Mouse (Mus musculus): ENCODE measurements around the gene Cmip. TPM values are rescaled to one million over a fixed set of nuclear protein-coding genes. Genes with fewer than 3 reads are reported as not detected.

Gene Cmip
- polyA plus RNA-seq, 1 experiment, result 31.0 TPM

DNA sequence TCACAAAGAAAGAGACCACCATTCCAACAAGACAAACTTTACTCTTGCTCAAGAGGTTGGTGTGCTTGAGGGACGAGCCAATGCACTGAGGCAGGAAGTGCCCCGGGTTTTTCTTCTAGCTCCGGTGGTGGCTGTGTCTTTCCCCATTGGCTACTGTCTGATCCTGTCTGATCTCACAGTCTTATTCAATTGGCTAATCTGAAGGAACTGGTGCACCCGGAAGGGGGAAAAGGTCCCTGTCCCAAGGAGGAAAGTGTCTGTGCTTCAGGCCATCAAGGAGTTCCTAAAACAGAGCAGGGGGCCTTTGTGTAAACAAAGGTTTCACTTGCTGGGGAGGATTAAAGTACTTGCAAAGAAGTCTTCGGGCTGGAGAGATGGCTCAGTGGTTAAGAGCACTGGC lies 48.5 kb downstream of the Cmip start:
- H3K4me1 ChIP-seq (ENCODE audit: control insufficient read depth, insufficient read depth, low read length), result no peaks in the 10 kb centered on the region
- TF ChIP-seq CTCF (IDR thresholded peaks at IDR 0.05; ENCODE audit: borderline replicate concordance, insufficient read depth, low read length) (no peak), POLR2A (IDR thresholded peaks at IDR 0.05; ENCODE audit: low read depth, low read length) (no peak)
- H3K27ac ChIP-seq (ENCODE audit: insufficient read depth, low read length), result no peak overlapping the region
- H3K4me3 ChIP-seq (ENCODE audit: insufficient read depth, low read length), result no peak overlapping the region

DNA sequence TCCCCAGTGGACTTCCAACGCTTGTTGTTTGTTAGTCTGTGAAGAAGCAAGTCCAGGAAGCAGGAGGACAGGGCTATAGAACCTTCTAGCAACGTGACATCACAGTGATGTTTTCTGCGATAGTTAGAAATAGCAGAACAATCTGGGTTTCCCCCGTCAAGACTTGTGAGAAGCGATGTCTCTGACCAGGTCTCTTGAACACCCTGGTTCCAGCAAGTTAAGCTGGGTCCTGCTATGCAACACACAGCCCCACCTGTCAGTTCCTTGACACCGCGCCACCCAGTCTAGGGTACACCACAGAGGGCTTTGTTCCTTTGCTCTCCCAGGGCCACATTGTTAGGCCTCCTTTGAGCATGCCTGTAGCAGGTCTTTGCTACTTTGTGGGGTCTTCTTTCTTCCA lies 49.9 kb downstream of the Cmip start:
- H3K4me3 ChIP-seq (ENCODE audit: insufficient read depth, low read length), result no peak overlapping the region
- TF ChIP-seq CTCF (IDR thresholded peaks at IDR 0.05; ENCODE audit: borderline replicate concordance, insufficient read depth, low read length) (no peak), POLR2A (IDR thresholded peaks at IDR 0.05; ENCODE audit: low read depth, low read length) (no peak)
- no peak overlapping the region for H3K27ac ChIP-seq (ENCODE audit: insufficient read depth, low read length)
- no peaks in the 10 kb centered on the region for H3K4me1 ChIP-seq (ENCODE audit: control insufficient read depth, insufficient read depth, low read length)

GRCm38 (mm10) chr8:117307221-117307620 lies 50.4 kb downstream of the Cmip start:
- Histone ChIP-seq H3K4me1 (ENCODE audit: control insufficient read depth, insufficient read depth, low read length) (no peaks in the 10 kb centered on the region), H3K27ac (ENCODE audit: insufficient read depth, low read length) (no peak overlapping the region), H3K4me3 (ENCODE audit: insufficient read depth, low read length) (no peak overlapping the region)
- no peak for TF ChIP-seq CTCF (IDR thresholded peaks at IDR 0.05; ENCODE audit: borderline replicate concordance, insufficient read depth, low read length)
- TF ChIP-seq POLR2A (IDR thresholded peaks at IDR 0.05; ENCODE audit: low read depth, low read length), result no peak

- Histone ChIP-seq H3K4me3 (ENCODE audit: insufficient read depth, low read length) (no peak overlapping the region), H3K4me1 (ENCODE audit: control insufficient read depth, insufficient read depth, low read length) (no peaks in the 10 kb centered on the region), H3K27ac (ENCODE audit: insufficient read depth, low read length) (no peak overlapping the region)
- TF ChIP-seq POLR2A (IDR thresholded peaks at IDR 0.05; ENCODE audit: low read depth, low read length) (no peak), CTCF (IDR thresholded peaks at IDR 0.05; ENCODE audit: borderline replicate concordance, insufficient read depth, low read length) (no peak)
Measured at GRCm38 (mm10) chr8:117308303-117309095, 51.6 kb downstream of the Cmip start.

GRCm38 (mm10) chr8:117309653-117310274 lies 52.9 kb downstream of the Cmip start:
- Histone ChIP-seq H3K4me3 (ENCODE audit: insufficient read depth, low read length) (no peak overlapping the region), H3K27ac (ENCODE audit: insufficient read depth, low read length) (no peak overlapping the region), H3K4me1 (ENCODE audit: control insufficient read depth, insufficient read depth, low read length) (peaks cover 2% of the 10 kb centered on the region; the same call in 1 of the 2 replicates)
- TF ChIP-seq CTCF (IDR thresholded peaks at IDR 0.05; ENCODE audit: borderline replicate concordance, insufficient read depth, low read length) (no peak), POLR2A (IDR thresholded peaks at IDR 0.05; ENCODE audit: low read depth, low read length) (no peak)

- Histone ChIP-seq H3K4me1 (ENCODE audit: control insufficient read depth, insufficient read depth, low read length) (peaks cover 2% of the 10 kb centered on the region; the same call in 1 of the 2 replicates), H3K4me3 (ENCODE audit: insufficient read depth, low read length) (no peak overlapping the region), H3K27ac (ENCODE audit: insufficient read depth, low read length) (no peak overlapping the region)
- no peak for TF ChIP-seq CTCF (IDR thresholded peaks at IDR 0.05; ENCODE audit: borderline replicate concordance, insufficient read depth, low read length)
- no peak for TF ChIP-seq POLR2A (IDR thresholded peaks at IDR 0.05; ENCODE audit: low read depth, low read length)
Measured at GRCm38 (mm10) chr8:117310961-117311561, 54.2 kb downstream of the Cmip start.

DNA sequence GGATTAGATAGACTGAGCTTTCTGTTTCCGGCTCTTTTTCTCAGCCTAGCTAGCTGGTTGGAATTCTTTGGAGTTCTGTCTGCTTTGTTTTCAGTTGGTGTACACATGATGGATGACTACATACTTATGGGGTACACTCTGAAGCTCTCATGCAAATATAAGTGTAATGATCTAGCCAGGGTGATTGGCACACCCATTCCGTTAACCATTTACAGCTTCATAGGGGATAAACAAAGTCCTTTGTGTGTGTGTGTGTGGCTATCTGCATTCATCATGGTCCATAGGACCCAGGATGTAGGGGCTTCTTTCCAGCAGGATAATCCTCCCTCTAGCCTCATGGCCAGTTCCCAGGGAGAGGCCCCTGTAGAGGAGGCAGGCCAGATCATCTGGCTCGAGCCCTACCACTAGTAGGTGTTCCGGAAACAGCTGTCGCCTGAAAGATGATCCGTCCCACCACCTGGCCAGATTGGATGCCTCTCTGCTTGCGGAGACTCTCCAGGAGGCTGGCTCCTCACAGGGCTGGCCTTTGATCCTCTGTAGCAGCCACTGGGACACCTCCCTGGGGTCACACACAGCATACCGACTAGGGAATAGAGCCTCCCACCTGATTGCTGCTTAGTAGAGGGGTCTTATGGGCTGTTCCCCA lies 57.6 kb downstream of the Cmip start:
- Histone ChIP-seq H3K27ac (ENCODE audit: insufficient read depth, low read length) (no peak overlapping the region), H3K4me3 (ENCODE audit: insufficient read depth, low read length) (no peak overlapping the region), H3K4me1 (ENCODE audit: control insufficient read depth, insufficient read depth, low read length) (peaks cover 2% of the 10 kb centered on the region; the same call in 1 of the 2 replicates)
- no peak for TF ChIP-seq CTCF (IDR thresholded peaks at IDR 0.05; ENCODE audit: borderline replicate concordance, insufficient read depth, low read length)
- TF ChIP-seq POLR2A (IDR thresholded peaks at IDR 0.05; ENCODE audit: low read depth, low read length), result no peak

DNA sequence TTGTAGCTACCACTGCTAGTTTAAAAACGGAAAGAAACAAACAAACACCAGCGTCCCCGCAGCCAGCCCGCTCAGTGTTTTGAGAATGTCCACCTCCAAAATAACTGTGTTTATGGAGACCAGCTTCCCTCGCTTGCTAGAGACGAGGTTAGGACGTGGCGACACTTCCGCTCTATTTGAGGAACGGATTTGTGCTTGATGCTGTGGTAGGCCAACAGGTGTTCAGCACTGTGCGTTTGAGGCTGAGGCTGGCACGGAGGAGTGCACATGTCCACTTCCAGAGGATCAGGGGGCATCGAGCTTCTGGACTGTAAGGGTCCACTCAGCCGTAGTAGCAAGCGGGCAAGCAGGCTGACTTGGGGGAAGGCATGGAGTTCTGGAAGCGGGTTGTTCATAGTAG lies 58.9 kb downstream of the Cmip start:
- no peak for TF ChIP-seq POLR2A (IDR thresholded peaks at IDR 0.05; ENCODE audit: low read depth, low read length)
- TF ChIP-seq CTCF (IDR thresholded peaks at IDR 0.05; ENCODE audit: borderline replicate concordance, insufficient read depth, low read length), result no peak
- Histone ChIP-seq H3K4me1 (ENCODE audit: control insufficient read depth, insufficient read depth, low read length) (peaks cover 2% of the 10 kb centered on the region; the same call in 1 of the 2 replicates), H3K4me3 (ENCODE audit: insufficient read depth, low read length) (no peak overlapping the region), H3K27ac (ENCODE audit: insufficient read depth, low read length) (no peak overlapping the region)

DNA sequence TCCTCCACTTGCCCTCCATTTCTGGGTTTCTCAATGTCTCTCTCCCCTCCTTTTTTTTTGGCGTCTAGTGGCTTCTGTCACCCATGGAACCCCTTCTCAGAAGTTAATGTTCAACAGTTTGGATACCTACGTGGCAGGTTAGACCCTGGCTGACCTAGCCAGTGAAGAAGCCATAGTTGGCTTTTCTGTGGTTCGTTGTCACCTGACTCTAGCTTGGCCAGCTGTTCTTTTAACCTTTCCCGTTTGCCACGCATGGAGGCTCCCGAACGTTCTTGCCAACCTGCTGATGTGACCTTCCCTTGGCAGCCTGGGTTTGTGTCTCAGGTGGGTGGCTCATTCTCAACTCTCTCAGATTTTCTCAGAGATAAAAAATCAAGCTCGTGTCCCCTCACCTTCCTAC lies 60.6 kb downstream of the Cmip start:
- H3K27ac ChIP-seq (ENCODE audit: insufficient read depth, low read length), result no peak overlapping the region
- H3K4me3 ChIP-seq (ENCODE audit: insufficient read depth, low read length), result no peak overlapping the region
- no peak for TF ChIP-seq CTCF (IDR thresholded peaks at IDR 0.05; ENCODE audit: borderline replicate concordance, insufficient read depth, low read length)
- no peak for TF ChIP-seq POLR2A (IDR thresholded peaks at IDR 0.05; ENCODE audit: low read depth, low read length)
- H3K4me1 ChIP-seq (ENCODE audit: control insufficient read depth, insufficient read depth, low read length), result peaks cover 2% of the 10 kb centered on the region; the same call in 1 of the 2 replicates
